Mouse (Mus musculus): Measurements from ENCODE around the gene Gpi1.
"Not testable (repeated sequence)": the region's sequence is repeated elsewhere in the genome, so short reads cannot be mapped to it uniquely, and the experiment has no call there.

The Gpi1 gene

DNA sequence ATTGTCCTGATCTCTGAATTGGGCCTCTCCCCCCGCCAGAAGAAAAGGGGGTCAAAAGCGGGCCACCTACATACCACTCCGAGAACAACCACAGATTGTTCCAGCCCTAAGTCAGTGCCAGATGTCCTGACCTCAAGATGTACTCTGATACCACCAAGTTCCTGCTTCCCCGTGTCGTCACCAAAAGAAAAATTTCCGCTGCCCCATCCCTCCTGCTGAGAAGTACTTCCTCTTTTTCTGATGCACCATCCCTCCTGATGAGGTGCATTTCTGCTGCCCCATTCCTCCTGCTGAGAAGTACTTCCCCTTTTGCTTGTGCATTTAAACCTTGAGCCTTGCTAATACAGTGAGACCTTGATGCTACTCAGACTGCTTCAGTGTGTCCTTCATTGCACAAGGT, 53.9 kb downstream of the Gpi1 start:
- not testable (repeated sequence) for DNase-seq

DNA sequence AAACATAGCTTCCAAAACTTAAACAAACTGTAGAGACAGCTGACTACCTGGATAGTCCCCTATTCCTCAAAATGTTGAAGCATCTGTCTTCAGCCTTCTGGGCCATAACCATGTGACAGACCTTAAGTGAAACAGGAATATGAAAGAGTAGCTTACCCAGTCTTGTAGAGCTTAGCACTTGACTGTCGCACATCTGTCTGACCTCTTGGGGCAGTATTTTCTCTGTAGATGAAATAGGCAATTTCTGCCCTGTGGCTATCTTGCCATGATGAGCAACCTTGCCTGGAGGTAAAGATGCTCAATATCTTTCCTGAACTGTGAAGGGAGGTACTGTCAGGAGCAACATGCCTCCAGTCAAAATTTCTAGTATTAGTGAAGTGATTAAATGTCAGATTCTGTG, 57.9 kb downstream of the Gpi1 start:
- no peak for DNase-seq

- DNase-seq, result no peak
Observed at GRCm38 (mm10) chr7:34169454-34169853, 60.7 kb downstream of the Gpi1 start, which contains the start of gene Uba2. Uba2 (minus strand) TSS chr7:34169599.

- DNase-seq, result peak; percentile 89
Observed at GRCm38 (mm10) chr7:34168470-34169251, 61.5 kb downstream of the Gpi1 start.

- DNase-seq, result peak; percentile 21
Observed at GRCm38 (mm10) chr7:34167766-34168469, 62.2 kb downstream of the Gpi1 start.

DNA sequence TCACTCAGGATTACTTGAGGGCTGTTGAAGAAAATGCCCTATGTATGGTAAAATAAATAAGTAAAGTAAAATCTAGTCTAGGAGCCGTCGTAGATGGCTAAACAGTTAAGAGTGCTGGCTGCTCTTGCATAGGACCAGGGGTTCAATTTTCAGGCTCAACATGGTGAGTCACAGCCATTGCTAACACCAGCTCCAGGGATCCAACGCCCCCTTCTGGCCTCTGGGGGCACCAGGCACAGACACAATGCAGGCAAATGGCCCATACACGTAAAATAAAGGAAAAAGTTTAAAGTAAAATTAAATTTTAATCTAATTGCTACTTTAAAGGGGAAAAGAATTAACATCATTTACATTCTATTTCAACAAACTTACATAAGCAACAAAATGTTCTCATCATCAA, 63.3 kb downstream of the Gpi1 start:
- DNase-seq, result no peak

- DNase-seq, result no peak
Observed at GRCm38 (mm10) chr7:34165999-34166398, 64.1 kb downstream of the Gpi1 start.

- DNase-seq, result no peak
Observed at GRCm38 (mm10) chr7:34164671-34165070, 65.5 kb downstream of the Gpi1 start.

- no peak for DNase-seq
Observed at GRCm38 (mm10) chr7:34159167-34159566, 71.0 kb downstream of the Gpi1 start.

- no peak for DNase-seq
Observed at GRCm38 (mm10) chr7:34157994-34158393, 72.1 kb downstream of the Gpi1 start.
